Mouse (Mus musculus) bone marrow, adult 2 months (tissue): ENCODE measurements around the gene Plxnd1.

Source experiments
- CTCF ChIP-seq: fragments of 200-500 bp; IDR thresholded peaks from 2 replicates; pipeline ENCODE4 v1.5.1; 2011; ENCODE audit warnings: low read length, control low read depth; ENCODE audit not compliant: control insufficient read depth, insufficient read depth
- POLR2A ChIP-seq: fragments of 200-500 bp; IDR thresholded peaks from 2 replicates; pipeline ENCODE4 v1.6.1; 2011; ENCODE audit warnings: low read depth, mild to moderate bottlenecking, control low read depth, low read length, borderline replicate concordance; ENCODE audit not compliant: control insufficient read depth

DNA sequence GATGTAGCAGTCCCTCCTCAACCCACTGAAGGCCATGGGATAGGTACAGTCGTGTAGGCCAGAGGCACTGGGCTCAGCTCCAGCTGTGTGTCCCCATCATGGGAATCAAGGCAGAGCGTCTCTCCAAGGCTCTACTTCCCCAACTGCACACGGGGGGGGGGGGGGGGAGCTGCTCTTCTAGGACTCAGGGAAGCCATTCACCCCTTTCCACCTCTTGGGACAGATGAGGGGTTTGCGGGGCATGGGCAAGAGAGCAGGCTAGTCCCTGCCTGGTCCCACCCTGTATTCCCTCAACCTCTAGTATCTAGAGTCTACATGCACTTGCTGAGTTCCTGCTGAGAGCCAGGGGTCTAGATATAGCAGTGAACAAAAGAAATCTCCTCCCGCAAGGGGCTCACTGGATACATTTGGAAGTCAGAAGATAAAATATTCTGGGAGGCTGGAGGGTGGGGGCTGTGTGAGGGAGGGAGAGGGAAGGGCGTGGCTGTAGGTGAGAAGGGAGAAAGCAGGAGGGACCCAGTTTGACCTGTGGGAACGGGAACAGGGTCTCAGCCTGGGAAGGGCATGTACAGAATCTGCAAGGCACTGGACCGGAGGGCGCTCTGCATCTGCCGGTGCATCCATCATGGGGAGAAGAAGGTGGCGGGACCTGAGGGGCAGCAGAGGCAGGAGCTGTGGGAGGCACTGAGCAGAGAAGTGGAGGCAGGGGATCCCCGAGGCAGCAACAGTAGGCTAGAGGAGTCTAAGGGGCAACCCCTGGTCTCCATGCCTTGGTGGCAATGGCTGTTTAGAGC, 7.7 kb upstream of the Plxnd1 start:
- TF ChIP-seq POLR2A (no peak), CTCF (no peak)
